Mouse (Mus musculus) frontal cortex, postnatal 36 days (tissue): ENCODE results near the gene Cep170b.

Experiments used
- DNase-seq, 2 experiments: peaks; one replicate each; pipeline ENCODE4 v3.0.0; 2022; ENCODE audit warnings: low spot score in 2 of 2

Gene Cep170b

GRCm38 (mm10) chr12:112720216-112720615 is at the start of gene Cep170b:
TSS of gene Cep170b (plus strand) at chr12:112720455.
- no peak for DNase-seq

GRCm38 (mm10) chr12:112670718-112671393 is 49.4 kb upstream of the Cep170b start:
- no peak for DNase-seq

- no peak for DNase-seq
Observed at GRCm38 (mm10) chr12:112671891-112672290, 48.4 kb upstream of the Cep170b start.

- no peak for DNase-seq
Observed at GRCm38 (mm10) chr12:112672744-112673575, 47.3 kb upstream of the Cep170b start.

- no peak for DNase-seq
Observed at GRCm38 (mm10) chr12:112673576-112674091, 46.6 kb upstream of the Cep170b start.

GRCm38 (mm10) chr12:112674132-112675011 is 45.9 kb upstream of the Cep170b start, which contains the start of gene Akt1:
TSS of gene Akt1 (minus strand) at chr12:112674884.
- peak in 1 of 2 experiments; percentile 46 for DNase-seq

GRCm38 (mm10) chr12:112675245-112676035 is 44.8 kb upstream of the Cep170b start:
- DNase-seq = peak; percentile 68 to 80

- DNase-seq = no peak
Observed at GRCm38 (mm10) chr12:112677076-112677475, 43.2 kb upstream of the Cep170b start.

GRCm38 (mm10) chr12:112677943-112678554 is 42.2 kb upstream of the Cep170b start:
- no peak for DNase-seq

- no peak for DNase-seq
Observed at GRCm38 (mm10) chr12:112678555-112679026, 41.7 kb upstream of the Cep170b start, which contains the start of gene Zbtb42. TSS of gene Zbtb42 (plus strand) at chr12:112678828.

GRCm38 (mm10) chr12:112679027-112679996 is 40.9 kb upstream of the Cep170b start:
- DNase-seq = no peak

GRCm38 (mm10) chr12:112683351-112683750 is 36.9 kb upstream of the Cep170b start:
- no peak for DNase-seq

GRCm38 (mm10) chr12:112688458-112688857 is 31.8 kb upstream of the Cep170b start:
- no peak for DNase-seq

GRCm38 (mm10) chr12:112693185-112694126 is 26.8 kb upstream of the Cep170b start:
- peak; percentile 95 to 96 for DNase-seq

GRCm38 (mm10) chr12:112694127-112694475 is 26.2 kb upstream of the Cep170b start:
- DNase-seq = peak in 1 of 2 experiments; percentile 33

GRCm38 (mm10) chr12:112696806-112697425 is 23.3 kb upstream of the Cep170b start:
- no peak for DNase-seq

GRCm38 (mm10) chr12:112700522-112700921 is 19.7 kb upstream of the Cep170b start:
- no peak for DNase-seq
